28 mouse cellular contexts compared by ENCODE assay signal in genomic region chr3:4689506-4689905, GRCm38 (mm10).
DNase-seq lines count a peak whose midpoint lies in the region; ATAC-seq and TF ChIP-seq lines count a peak whose summit lies in the region.
"Had no signal": no experiment of that assay in that cellular context is flagged by ENCODE, and none has a peak within 500 bp of the region (broad histone marks: within the 10 kb centered on the region; RNA-seq: fewer than 3 reads in every experiment).

No protein-coding gene starts in this region.

- no peak overlapping the region for H3K27ac ChIP-seq in heart, embryonic 12.5 days (ENCODE audit: poor library complexity, severe bottlenecking)
- H3K27ac ChIP-seq: embryonic facial prominence, embryonic 12.5 days; hindbrain, embryonic 15.5 days; left cerebral cortex, adult 2 months; liver, embryonic 12.5 days; macrophage; midbrain, embryonic 15.5 days; neural tube, embryonic 13.5 days had no signal

- H3K4me3 ChIP-seq in heart, embryonic 12.5 days = no peak overlapping the region
- H3K4me3 ChIP-seq in G1E (ENCODE audit: low read depth, low read length) = no peak overlapping the region
- H3K4me3 ChIP-seq: embryonic facial prominence, embryonic 12.5 days; hindbrain, embryonic 15.5 days; left cerebral cortex, adult 2 months; liver, embryonic 12.5 days; midbrain, embryonic 15.5 days; neural tube, embryonic 13.5 days had no signal

- WGBS in heart, embryonic 12.5 days = 30% methylated on average over 1 of the region's 1 CpGs

- no peaks in the 10 kb centered on the region for H3K9me3 ChIP-seq in heart, embryonic 12.5 days (replicated peaks)
- no peaks in the 10 kb centered on the region for H3K9me3 ChIP-seq in G1E (replicated peaks)
- H3K9me3 ChIP-seq: embryonic facial prominence, embryonic 12.5 days; hindbrain, embryonic 15.5 days; liver, embryonic 12.5 days; midbrain, embryonic 15.5 days; neural tube, embryonic 13.5 days had no signal

- H3K4me2 ChIP-seq in heart, embryonic 12.5 days = no peak overlapping the region
- H3K4me2 ChIP-seq: embryonic facial prominence, embryonic 12.5 days; heart, embryonic 11.5 days; hindbrain, embryonic 15.5 days; liver, embryonic 12.5 days; midbrain, embryonic 15.5 days; neural tube, embryonic 13.5 days had no signal

- H3K27me3 ChIP-seq in heart, embryonic 12.5 days (replicated peaks) = no peaks in the 10 kb centered on the region
- H3K27me3 ChIP-seq in G1E (ENCODE audit: insufficient read depth, low read length) (no peaks in the 10 kb centered on the region), Patski (no peaks in the 10 kb centered on the region)
- H3K27me3 ChIP-seq: embryonic facial prominence, embryonic 12.5 days; hindbrain, embryonic 15.5 days; liver, embryonic 12.5 days; midbrain, embryonic 15.5 days; neural tube, embryonic 13.5 days had no signal

- no peak overlapping the region for H3K9ac ChIP-seq in heart, embryonic 12.5 days
- H3K9ac ChIP-seq: embryonic facial prominence, embryonic 12.5 days; hindbrain, embryonic 15.5 days; liver, embryonic 12.5 days; liver, postnatal 0 days; midbrain, embryonic 15.5 days; neural tube, embryonic 13.5 days had no signal

- no peak for DNase-seq in heart, adult 9 months (ENCODE audit: low spot score in 2 of 2)
- DNase-seq in G1E (ENCODE audit: low spot score) = no peak
- no peak for DNase-seq in Patski (ENCODE audit: low read depth, low spot score)
- no peak for DNase-seq in urinary bladder, postnatal 4 days (ENCODE audit: low spot score in 2 of 2)
- no peak for DNase-seq in layer of hippocampus, adult 8-10 months (ENCODE audit: low spot score in 2 of 2)
- DNase-seq: adrenal gland, postnatal 10 days; cerebellum, adult 11 months; cerebellum, adult 9-11 months; embryo, embryonic 11 days; gastrocnemius, postnatal 14 days; heart, adult 11 months; kidney, adult 11 months; kidney, postnatal 14 days; liver, postnatal 0 days; thymus, postnatal 4 days had no signal

- peak; percentile 29; the same call in 1 of the 2 replicates for ATAC-seq in heart, embryonic 12.5 days (ENCODE audit: insufficient number of reproducible peaks, low FRiP score)
- ATAC-seq in G1E (ENCODE audit: extremely low read depth, insufficient number of reproducible peaks, low FRiP score, poor library complexity, severe bottlenecking) (peak; percentile 22; the same call in 1 of the 2 replicates), Patski (peak; percentile 26)
- ATAC-seq in CD4-positive, CD25-positive, alpha-beta regulatory T cell, adult 4 months = no peak
- ATAC-seq: forebrain, embryonic 14.5 days; inflammation-experienced regulatory T-cells, adult 6 months; liver, embryonic 12.5 days; liver, postnatal 0 days; lung, postnatal 0 days; midbrain, embryonic 15.5 days had no signal

- CTCF ChIA-PET in Patski (lab: Charles Lee) = interaction anchor here (1.2 kb wide), 1 partner anchor 11 kb away, joined by 3 read pairs; no protein-coding TSS in a partner anchor

- no peak for TF ChIP-seq CTCF in G1E (IDR thresholded peaks at IDR 0.05; ENCODE audit: low read depth, low read length)
- no peak for TF ChIP-seq CTCF in Patski (IDR thresholded peaks at IDR 0.05)

- no peaks in the 10 kb centered on the region for H3K36me3 ChIP-seq in heart, embryonic 12.5 days
- no peaks in the 10 kb centered on the region for H3K36me3 ChIP-seq in G1E (replicated peaks)
- H3K36me3 ChIP-seq: embryonic facial prominence, embryonic 12.5 days; hindbrain, embryonic 15.5 days; liver, embryonic 12.5 days; midbrain, embryonic 15.5 days; neural tube, embryonic 13.5 days had no signal

- POLR2A ChIA-PET in Patski (lab: Charles Lee) = no interaction called here

- no peaks in the 10 kb centered on the region for H3K4me1 ChIP-seq in heart, embryonic 12.5 days (replicated peaks)
- H3K4me1 ChIP-seq in G1E (ENCODE audit: insufficient read depth, low read depth, low read length) = no peaks in the 10 kb centered on the region
- H3K4me1 ChIP-seq: embryonic facial prominence, embryonic 12.5 days; hindbrain, embryonic 15.5 days; liver, embryonic 12.5 days; midbrain, embryonic 15.5 days; neural tube, embryonic 13.5 days had no signal

- in situ Hi-C loops in Patski (cut with MboI; ENCODE audit: low pct_unique_long_range_greater_than_20kb) = no loop called here
